Mouse (Mus musculus): ENCODE measurements around the gene Taf15. TPM values are rescaled to one million over a fixed set of nuclear protein-coding genes. Genes with fewer than 3 reads are reported as not detected.

The Taf15 gene
- 2.2 and 2.3 TPM in 2 replicates for polyA plus RNA-seq (2012; rRNA removed)

DNA sequence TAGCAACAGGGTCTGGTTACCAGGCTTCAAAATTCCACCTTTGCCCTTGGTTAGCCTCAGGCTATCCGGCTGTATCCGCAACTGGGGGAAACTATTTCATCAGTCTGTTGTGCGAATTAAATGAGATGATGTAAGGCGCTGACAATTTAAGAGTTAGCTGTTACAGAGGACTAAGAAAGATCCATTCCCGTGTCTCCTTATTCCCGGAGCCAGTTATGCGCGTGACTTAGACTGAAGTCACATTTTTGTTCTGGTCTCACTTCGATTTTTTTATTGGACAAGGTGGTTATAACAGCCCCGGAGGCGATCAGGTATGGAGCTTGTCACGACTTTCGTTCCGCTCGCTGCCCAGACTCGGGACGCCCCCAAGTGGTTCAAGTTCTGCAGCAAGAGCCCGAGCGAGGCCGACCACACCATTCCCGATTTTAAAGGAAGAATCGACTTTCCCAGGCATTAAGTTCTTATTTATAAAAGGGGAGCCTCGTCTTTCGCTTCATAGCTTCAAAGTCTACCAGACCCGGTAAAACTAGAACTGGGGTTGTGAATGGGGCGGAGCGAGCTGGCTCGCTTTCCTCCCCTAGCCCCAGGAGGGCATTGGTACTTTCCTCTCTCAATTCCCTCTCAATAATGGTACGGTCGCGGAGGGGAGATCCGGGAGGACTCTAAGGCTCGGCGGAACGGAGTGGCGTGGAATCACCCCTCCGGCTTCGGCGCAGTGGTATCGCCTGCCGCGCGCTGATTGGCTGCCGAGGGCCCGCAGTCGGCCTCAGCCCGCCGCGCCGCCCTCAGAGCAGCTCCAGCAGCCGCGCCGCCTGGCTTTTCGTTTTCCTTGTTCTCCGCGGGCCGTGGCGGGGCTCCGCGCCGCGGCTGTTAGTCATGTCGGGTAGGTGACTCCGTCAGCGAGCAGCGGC, at the start of gene Taf15:
Gene Taf15, plus strand, starts transcription at position 763 of the 911 bp plus-strand sequence.

DNA sequence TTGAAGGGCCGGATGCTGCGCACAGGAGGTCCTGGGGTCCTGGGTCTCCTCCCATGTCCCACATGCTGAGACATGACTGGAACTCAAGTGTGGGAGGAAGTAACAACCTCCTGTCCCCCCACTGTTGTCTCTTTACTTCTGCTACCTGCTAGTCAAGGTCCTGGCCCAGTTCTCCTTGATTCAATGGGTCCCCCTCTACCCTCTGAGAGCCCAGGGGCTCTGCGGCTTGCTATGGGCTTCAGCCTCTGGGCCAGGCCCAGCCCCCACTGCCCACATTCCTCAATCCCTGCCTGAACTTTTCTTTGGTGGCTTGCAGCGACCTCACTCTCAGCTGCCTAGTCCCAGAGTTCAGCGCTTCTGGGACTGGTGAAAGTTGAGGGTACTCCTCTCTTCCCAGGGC, 43.5 kb upstream of the Taf15 start, which contains the start of gene Gas2l2:
Gene Gas2l2, minus strand, starts transcription at position 101 of the 400 bp plus-strand sequence.

DNA sequence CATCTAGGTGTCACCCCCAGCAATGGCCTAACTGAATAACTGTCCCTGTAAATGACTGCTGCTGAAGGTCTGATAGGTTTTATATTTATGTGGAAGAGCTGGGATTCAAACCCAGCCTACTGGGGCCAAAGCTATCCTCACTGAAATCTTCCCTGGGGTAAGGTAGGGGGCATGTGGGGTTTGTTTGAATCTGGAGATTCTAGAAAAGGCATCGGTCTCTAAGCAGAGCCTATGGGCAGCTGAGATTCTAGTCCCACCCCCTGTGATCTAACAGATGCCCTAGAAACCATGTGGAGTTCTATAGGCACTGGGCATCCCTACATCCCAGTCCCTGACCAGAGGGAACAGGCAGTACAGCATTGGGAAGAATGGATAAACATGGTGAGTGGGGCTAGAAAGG, 35.5 kb upstream of the Taf15 start, which contains the start of gene 1700020L24Rik:
Gene 1700020L24Rik, plus strand, starts transcription at position 301 of the 400 bp plus-strand sequence.

DNA sequence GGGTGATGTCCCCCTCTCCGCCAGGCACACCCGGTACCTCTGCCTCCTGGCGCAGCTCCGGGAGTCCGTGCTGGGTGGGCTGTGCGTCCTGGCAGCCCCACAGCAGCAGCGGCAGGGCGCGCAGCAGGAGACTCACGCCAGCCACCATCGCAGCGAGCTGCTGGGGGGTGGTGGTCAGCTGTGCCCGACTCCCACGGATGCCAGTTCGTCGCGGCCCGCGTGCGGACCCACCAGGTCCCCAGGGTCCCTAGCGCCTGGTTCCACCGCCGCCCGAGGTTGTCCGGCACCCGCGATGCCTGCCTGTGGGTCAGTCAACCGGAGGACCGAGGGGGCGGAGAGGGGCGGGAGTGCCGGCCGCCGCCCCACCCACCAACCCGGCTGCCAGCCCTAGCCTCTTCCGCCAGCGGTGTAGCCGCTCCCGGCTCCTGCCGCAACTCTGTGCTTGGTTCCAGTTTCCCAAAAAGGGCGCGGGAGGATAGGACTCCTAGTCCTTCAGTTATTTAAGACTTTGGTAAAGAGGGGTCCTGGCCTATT, 10.1 kb upstream of the Taf15 start, which contains the start of gene Mmp28:
Gene Mmp28, minus strand, starts transcription at position 361 of the 534 bp plus-strand sequence.

DNA sequence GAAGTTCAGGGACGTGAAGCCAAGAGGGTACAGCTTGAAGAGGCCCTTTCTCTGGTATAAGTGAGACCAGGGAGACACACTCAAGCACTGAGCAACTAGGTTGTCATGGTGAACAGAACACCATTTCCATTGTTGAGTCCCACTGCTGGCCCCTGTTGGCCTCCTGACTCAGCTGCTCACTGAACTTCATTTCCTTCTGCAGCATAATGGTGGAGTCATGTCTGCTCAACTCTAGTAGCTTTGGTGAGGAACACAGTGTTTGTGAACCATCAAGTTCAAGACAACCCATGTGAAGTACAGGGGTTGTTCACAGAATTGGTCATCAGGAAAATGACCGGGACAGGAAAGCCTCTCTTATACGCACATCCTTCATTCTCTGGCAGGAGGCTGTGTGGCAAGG, 49.2 kb downstream of the Taf15 start, which contains the start of gene Heatr9:
Gene Heatr9, minus strand, starts transcription at position 101 of the 400 bp plus-strand sequence.

DNA sequence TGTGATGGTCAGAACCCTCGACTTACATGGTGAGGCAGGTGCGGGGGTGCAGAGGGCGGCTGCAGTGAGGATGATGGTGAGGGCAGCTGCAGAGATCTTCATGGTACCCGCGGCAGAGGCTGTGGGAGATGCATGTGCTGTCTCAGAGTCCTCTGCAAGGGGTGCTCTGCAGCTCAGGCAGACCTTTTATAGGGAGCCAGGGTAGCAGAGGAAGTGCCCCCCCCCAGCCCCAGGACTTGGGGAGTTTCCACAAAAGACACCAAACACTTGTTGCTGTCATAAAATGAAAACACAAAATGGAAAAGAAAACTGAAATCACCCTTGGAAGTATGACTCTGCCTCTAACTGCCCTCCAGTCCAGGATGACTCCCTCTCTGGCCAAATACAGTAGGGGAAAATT, 57.5 kb downstream of the Taf15 start, which contains the start of gene Ccl5:
Gene Ccl5, minus strand, starts transcription at position 159 of the 400 bp plus-strand sequence.

Other genes starting within 250 kb of the Taf15 start
- 0.58 and 0.93 TPM in 2 replicates for gene Slfn14, start 186.4 kb upstream of the Taf15 start, polyA plus RNA-seq (2012; rRNA removed)
- gene Ap2b1, start 174.1 kb upstream of the Taf15 start, polyA plus RNA-seq (2012; rRNA removed): 31.6 and 37.4 TPM in 2 replicates
- 8.9 and 9.3 TPM in 2 replicates for gene Pex12, start 170.5 kb upstream of the Taf15 start, polyA plus RNA-seq (2012; rRNA removed)
- 3.0 TPM in 2 replicates for gene Rasl10b, start 63.9 kb upstream of the Taf15 start, polyA plus RNA-seq (2012; rRNA removed)
- gene Gas2l2, start 43.6 kb upstream of the Taf15 start, polyA plus RNA-seq (2012; rRNA removed): 3.4 and 3.5 TPM in 2 replicates
- gene 1700020L24Rik, start 35.4 kb upstream of the Taf15 start, polyA plus RNA-seq (2012; rRNA removed): 0.41 and 0.51 TPM in 2 replicates
- 8.9 and 11.6 TPM in 2 replicates for gene Mmp28, start 10.0 kb upstream of the Taf15 start, polyA plus RNA-seq (2012; rRNA removed)
- not detected in 2 replicates for gene Heatr9, start 49.1 kb downstream of the Taf15 start, polyA plus RNA-seq (2012; rRNA removed)
- gene Ccl5, start 57.4 kb downstream of the Taf15 start, polyA plus RNA-seq (2012; rRNA removed): 16.5 and 41.1 TPM in 2 replicates
- gene Ccl9, start 105.5 kb downstream of the Taf15 start, polyA plus RNA-seq (2012; rRNA removed): 0.57 and 1.0 TPM in 2 replicates
- 4.4 and 6.0 TPM in 2 replicates for gene Ccl6, start 120.0 kb downstream of the Taf15 start, polyA plus RNA-seq (2012; rRNA removed)
- gene Rpl9-ps1, start 172.5 kb downstream of the Taf15 start, polyA plus RNA-seq (2012; rRNA removed): not detected in 2 replicates
- 3.2 and 3.7 TPM in 2 replicates for gene Ccl3, start 176.3 kb downstream of the Taf15 start, polyA plus RNA-seq (2012; rRNA removed)
- 1.7 and 3.3 TPM in 2 replicates for gene Ccl4, start 189.5 kb downstream of the Taf15 start, polyA plus RNA-seq (2012; rRNA removed)
- 1.3 and 2.2 TPM in 2 replicates for gene Wfdc17, start 230.9 kb downstream of the Taf15 start, polyA plus RNA-seq (2012; rRNA removed)
- gene Wfdc18, start 235.9 kb downstream of the Taf15 start, polyA plus RNA-seq (2012; rRNA removed): 33.4 and 59.0 TPM in 2 replicates